Mouse (Mus musculus): Measurements from ENCODE around the gene Cfdp1. TPM values are rescaled to one million over a fixed set of nuclear protein-coding genes. Genes with fewer than 3 reads are reported as not detected.

The Cfdp1 gene
- total RNA-seq, 2 experiments from 2014 or later: 76.3 to 81.2 TPM

DNA sequence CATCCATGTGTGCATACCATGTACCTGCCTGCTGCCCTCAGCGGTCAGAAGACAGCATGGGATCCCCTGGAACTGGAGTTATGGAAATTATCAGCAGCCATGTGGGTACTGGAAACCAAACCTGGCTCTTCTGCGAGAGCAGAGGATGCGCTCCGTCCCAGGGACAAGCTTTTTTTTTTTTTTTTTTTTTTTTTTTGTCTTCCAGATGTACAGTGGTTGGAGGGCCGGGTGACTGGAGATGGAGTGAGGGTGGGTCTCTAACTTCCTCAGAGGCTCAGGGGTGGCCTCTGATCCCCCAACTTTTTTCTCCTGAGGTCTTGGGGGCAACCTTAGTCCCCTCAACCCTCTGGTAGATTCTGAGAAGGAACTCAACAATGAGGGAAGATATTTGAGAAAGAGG, 109.0 kb downstream of the Cfdp1 start:
- no peak for DNase-seq (ENCODE audit: low spot score in 2 of 2)
- H3K27ac ChIP-seq: peak overlapping the region; percentile 67; the same call in 1 of the 2 replicates
- TF ChIP-seq CTCF (conservative IDR thresholded peaks at IDR 0.05): no peak
- H3K4me3 ChIP-seq: peak overlapping the region; percentile 33; the same call in 1 of the 2 replicates

DNA sequence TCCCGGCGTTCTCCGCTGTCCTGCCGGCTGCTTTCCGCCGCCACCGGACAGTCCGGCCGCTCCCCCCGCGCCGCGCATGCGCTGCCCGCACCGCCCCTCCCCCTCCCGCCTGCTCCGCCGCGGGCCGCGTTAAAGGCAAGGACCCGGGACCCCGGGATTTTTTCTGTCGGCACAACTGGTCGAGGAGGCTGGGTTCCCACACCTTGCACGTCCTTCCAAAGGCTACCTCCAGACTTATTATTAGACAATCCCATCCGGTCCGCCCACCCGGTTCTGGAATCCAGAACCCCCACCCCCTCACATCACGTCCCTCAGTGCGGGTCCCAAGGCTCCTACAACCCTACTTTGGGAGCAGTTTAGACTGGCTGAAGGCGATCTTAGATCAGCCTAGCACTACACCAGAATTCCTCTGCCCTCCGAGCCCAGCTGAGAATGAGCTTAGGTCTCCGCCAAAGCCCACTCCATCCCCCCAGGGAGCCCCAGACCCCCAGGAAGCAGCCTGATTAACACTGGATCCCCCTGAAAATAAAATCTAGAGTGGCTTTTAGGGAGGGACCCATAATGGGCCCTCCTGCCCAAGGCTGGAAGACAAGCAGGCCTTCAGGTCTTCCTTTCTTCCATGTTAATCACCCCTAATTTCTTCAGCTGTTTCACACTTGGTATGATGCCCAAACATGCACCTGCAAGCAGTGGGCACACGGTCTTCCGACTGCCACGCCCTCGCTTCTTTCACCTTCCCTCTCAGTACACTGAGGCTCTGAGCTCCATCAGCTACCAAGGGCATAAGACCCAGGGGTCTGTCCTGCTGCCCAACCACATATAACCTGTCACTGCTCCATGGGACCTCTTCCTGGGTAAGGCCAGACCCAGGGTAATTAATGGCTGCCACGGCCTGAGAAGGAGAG, 110.0 kb downstream of the Cfdp1 start, which contains the start of gene Bcar1:
Bcar1 (minus strand) TSS at position 18 of the 905 bp plus-strand sequence.
- Histone ChIP-seq H3K27ac (peak within 1 kb of the TSS; percentile 97), H3K4me3 (peak within 1 kb of the TSS; percentile 86)
- peak; percentile 48 to 79 for DNase-seq (ENCODE audit: low spot score in 2 of 2)
- TF ChIP-seq CTCF (conservative IDR thresholded peaks at IDR 0.05): no peak

DNA sequence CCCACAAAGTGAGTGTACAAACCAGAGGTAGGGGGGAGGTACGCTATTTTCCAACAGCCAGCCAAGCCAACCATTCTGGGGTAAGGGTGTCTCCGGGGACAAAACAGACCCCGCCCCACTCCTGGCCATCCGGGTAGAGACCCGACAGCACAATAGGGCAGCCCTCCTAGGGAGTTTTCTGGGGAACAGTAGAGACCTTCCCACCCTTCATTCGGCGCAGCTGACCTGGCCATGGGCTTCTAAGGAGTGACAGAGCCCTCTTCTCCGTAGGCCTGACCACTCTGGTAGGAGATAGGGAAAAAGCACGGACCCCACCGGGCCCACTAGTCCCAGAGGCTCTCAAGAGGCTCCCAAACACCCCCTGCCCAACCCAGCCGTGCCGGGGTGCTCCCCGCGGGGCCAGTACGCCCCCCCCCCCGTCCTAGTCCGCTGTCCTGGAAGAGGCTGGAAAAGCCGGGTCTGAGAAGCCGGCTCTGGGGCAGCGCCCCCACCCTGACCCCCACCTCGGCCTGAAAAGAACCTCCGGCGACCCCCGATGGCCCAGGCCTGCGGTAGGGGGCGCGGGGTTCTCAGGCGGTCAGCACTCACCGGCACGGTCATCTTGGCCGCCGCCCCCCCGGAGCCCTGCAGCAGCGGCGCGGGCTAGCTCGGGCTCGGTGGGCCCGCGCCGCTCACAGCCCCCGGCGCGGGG, 110.8 kb downstream of the Cfdp1 start:
- Histone ChIP-seq H3K27ac (peak overlapping the region; percentile 97), H3K4me3 (peak overlapping the region; percentile 86)
- no peak for TF ChIP-seq CTCF (conservative IDR thresholded peaks at IDR 0.05)
- DNase-seq (ENCODE audit: low spot score in 2 of 2): no peak

DNA sequence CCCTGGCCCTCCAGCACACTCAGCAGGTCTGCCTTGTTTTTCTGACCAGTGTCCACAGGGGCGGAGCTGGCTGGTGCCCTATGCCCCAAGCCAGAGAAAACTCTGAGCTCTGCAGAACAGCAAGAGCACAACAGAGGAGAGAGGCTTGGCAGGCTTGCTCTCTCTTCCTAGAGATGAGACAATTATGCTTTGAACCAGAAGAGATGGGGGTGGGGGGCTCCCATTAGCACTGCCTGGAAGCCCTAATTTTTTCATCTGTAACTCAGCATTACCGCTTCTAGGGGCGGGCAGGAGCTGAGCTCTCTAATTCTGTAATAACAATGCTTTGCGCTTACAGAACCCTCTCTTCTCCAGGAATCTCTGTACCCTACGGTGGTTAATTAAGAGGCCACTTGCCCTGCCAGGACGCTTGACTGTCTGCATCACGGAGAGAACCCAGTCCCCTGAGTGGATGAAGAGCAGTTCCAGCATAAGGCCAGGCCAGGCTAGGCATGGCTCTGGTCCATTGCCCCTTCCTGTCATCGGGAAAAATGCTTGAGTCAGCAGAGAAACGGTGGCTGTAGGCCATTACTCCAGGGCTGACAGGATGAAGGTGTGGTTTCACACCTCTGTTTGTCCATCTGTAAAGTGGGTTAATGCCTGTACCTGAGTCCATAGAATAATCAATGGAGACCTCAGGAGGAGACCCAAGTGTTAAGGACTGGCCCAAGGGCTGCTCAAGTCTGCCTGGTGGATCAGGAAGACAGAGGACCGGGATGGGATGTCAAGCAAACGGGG, 111.6 kb downstream of the Cfdp1 start:
- no peak for TF ChIP-seq CTCF (conservative IDR thresholded peaks at IDR 0.05)
- H3K27ac ChIP-seq: peak overlapping the region; percentile 97
- H3K4me3 ChIP-seq: peak overlapping the region; percentile 86
- peak; percentile 60 to 64 for DNase-seq (ENCODE audit: low spot score in 2 of 2)

DNA sequence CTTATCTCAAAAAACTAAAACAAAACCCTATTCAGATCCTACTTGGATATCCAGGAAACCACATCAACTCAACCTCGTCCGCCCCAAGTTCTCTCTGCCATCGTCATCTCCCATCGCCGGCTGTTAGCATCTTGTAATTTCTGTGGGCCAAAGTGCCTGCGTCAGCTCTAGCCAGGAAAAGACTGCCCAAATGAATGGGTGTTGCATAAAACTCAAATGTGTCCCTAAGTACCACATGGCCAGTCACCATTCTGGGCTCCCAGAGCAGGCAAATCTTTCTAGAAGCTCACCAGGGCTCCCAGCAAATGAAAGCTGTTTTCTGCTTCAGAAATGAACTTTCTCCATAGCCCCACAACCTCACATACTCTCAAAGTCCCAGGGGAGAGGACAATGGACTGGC, 112.5 kb downstream of the Cfdp1 start:
- peak overlapping the region; percentile 97 for H3K27ac ChIP-seq
- no peak for DNase-seq (ENCODE audit: low spot score in 2 of 2)
- no peak for TF ChIP-seq CTCF (conservative IDR thresholded peaks at IDR 0.05)
- peak overlapping the region; percentile 86 for H3K4me3 ChIP-seq

DNA sequence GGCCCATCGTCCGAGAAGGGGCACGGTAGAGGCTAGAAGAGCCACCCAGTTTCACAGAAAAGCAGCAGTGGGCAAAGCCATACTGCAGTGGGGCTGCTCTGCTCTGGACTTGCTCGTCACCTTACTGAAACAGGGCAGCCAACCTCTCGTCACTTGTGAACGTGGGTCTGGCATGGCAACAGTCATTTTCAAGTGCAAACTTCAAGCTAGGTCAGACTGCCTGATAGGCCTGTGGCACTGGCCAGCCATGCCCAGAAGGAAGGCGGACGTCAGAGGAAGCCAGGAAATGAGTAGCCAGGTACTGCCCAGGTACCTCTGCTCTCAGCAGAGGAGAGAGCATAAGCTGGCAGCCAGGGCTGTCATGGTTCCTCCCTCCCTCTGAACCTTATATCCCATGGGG, 113.1 kb downstream of the Cfdp1 start:
- Histone ChIP-seq H3K27ac (peak overlapping the region; percentile 97; the same call in 1 of the 2 replicates), H3K4me3 (peak overlapping the region; percentile 86)
- TF ChIP-seq CTCF (conservative IDR thresholded peaks at IDR 0.05): no peak
- no peak for DNase-seq (ENCODE audit: low spot score in 2 of 2)

DNA sequence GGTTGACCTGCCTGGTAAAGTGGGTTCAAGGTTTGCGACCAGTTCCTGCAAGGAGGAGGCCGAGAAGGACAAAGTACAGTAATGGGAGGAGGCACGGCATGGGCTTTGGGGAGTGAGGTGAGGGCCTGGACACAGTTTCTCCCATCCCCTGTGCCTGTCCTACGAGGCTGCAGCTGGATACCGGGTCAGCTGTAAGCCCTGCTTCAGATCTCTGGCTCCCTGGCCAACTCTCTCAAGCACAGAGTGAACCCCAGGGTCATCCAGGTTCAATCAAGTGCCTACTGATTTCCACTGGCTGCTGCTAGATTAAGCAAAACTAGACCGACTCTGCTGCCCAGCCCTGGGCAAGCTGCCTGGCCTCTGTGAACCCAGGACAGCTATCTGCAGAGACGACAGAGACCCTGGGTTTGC, 113.8 kb downstream of the Cfdp1 start:
- H3K4me3 ChIP-seq: no peak overlapping the region; the same call in 1 of the 2 replicates
- no peak for DNase-seq (ENCODE audit: low spot score in 2 of 2)
- H3K27ac ChIP-seq: peak overlapping the region; percentile 97; the same call in 1 of the 2 replicates
- no peak for TF ChIP-seq CTCF (conservative IDR thresholded peaks at IDR 0.05)

DNA sequence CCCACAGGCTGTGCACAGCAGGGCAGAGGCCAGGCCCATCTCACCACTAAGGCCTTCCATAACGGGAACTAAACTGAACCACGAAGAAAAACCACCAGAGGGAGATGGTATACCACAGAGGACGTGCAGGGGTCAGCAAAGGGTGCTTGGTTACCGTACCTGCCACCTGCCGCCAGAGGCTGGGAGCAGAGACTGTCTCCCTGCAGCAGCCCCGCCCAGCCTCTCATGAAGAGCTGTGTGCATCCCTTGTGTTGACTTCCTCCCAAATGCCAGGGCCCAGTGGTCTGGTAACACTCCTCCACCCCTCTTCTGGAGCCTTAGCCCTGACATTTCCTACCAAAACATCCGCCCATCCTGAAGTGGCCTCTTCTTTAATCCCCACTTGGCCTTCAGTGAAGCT, 114.5 kb downstream of the Cfdp1 start:
- peak; percentile 49 for TF ChIP-seq CTCF (conservative IDR thresholded peaks at IDR 0.05)
- H3K27ac ChIP-seq: peak overlapping the region; percentile 97; the same call in 1 of the 2 replicates
- no peak for DNase-seq (ENCODE audit: low spot score in 2 of 2)

DNA sequence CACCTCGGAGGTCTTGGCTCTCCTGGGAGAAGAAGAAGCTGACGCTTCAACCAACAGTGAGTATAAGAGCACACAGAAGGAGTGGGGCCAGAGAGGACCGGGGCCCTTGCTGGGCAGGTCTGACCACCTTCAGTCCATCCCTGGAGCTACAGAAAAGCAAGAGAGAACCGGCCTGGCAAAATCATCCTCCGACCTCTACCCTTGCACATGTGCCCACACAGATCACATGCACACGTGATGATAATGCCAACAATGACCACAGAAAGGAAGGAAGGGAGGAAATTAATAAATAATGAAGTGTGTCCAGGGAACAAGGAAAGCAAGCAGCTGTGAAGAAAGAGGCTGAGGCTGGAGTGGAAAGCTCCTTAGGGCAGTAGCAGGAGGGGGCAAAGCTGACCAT, 115.2 kb downstream of the Cfdp1 start:
- TF ChIP-seq CTCF (conservative IDR thresholded peaks at IDR 0.05): no peak
- H3K27ac ChIP-seq: peak overlapping the region; percentile 97; the same call in 1 of the 2 replicates
- DNase-seq (ENCODE audit: low spot score in 2 of 2): no peak
- no peak overlapping the region for H3K4me3 ChIP-seq

More for the DNA sequence above, 114.5 kb downstream of the Cfdp1 start:
- H3K4me3 ChIP-seq: no peak overlapping the region

DNA sequence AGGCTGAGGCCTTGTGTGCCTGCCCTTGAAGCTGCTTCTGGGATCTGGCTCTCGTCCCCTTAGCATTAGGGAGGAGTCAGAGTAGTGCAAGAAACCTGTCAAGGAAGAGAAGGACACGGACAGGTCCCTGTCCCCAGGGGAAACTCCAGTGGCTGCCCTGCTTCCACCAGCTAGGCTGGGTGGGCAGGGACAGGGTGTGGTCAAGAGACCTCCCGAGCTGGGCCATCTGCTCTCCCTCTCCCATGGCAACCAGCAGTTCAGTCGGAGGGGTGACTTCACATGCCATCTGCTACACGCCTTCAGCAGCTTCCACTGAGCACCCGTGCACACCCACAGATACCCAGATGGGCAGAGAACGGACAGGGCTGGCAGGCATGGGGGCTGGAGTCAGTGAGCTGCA, 117.8 kb downstream of the Cfdp1 start:
- peak in 1 of 2 experiments; percentile 57 for DNase-seq (ENCODE audit: low spot score in 2 of 2)
- TF ChIP-seq CTCF (conservative IDR thresholded peaks at IDR 0.05): no peak
- Histone ChIP-seq H3K4me3 (peak overlapping the region; percentile 24; the same call in 1 of the 2 replicates), H3K27ac (peak overlapping the region; percentile 97)

DNA sequence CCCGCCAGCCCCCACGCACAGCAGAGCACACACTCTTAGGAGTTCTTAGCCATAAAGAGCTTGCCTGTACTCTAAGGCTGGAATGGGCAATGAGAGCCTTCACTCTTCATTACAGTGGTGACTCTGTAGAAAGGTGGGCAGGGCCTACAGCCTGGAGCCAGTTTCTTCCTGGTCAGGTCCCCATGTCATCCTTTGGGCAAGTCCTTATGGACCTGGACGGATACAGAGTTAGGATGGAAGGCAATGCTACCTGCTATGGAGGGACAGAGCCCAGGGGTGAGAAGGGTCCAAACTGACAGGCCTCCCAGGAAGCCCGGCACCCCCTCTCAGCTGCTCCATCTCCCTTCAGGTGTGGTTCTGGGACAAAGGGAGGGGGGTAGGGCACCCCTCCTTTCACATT, 118.3 kb downstream of the Cfdp1 start:
- DNase-seq (ENCODE audit: low spot score in 2 of 2): no peak
- peak overlapping the region; percentile 24; the same call in 1 of the 2 replicates for H3K4me3 ChIP-seq
- TF ChIP-seq CTCF (conservative IDR thresholded peaks at IDR 0.05): no peak
- H3K27ac ChIP-seq: peak overlapping the region; percentile 97

DNA sequence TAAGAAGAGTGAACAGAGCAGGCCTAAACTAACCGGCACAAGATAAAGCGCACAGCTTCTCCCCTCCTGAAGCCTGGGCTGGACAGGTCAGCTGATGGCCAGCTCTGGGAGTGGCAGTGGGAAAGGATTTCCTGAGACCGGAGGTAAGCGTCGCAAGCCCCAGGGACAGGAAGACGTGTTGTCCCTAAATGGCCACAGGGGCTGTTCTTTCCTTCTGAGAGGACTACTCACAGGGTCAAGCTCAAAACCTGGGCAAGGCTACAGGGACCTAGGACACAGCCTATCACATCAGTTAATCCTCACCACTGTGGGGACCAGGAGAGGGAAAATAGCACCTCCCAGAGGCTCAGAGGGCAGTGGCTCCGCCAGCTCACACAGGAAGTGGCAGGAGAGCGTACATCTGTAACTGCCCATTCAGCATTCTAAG, 118.7 kb downstream of the Cfdp1 start:
- no peak for DNase-seq (ENCODE audit: low spot score in 2 of 2)
- Histone ChIP-seq H3K27ac (peak overlapping the region; percentile 97), H3K4me3 (peak overlapping the region; percentile 10; the same call in 1 of the 2 replicates)
- TF ChIP-seq CTCF (conservative IDR thresholded peaks at IDR 0.05): peak; percentile 52
